Mouse (Mus musculus): ENCODE measurements around the gene Lmbr1l.
"Not testable (repeated sequence)": the region's sequence is repeated elsewhere in the genome, so short reads cannot be mapped to it uniquely, and the experiment has no call there.

Lmbr1l gene

GRCm38 (mm10) chr15:98917538-98918498, at the start of gene Lmbr1l:
Gene Lmbr1l, minus strand, starts transcription at chr15:98918231.
- DNase-seq (ENCODE audit: low spot score) = peak; percentile 100

- DNase-seq (ENCODE audit: low spot score) = peak; percentile 57
These were observed 41.5 kb upstream of the Lmbr1l start for GRCm38 (mm10) chr15:98959531-98959930.

DNA sequence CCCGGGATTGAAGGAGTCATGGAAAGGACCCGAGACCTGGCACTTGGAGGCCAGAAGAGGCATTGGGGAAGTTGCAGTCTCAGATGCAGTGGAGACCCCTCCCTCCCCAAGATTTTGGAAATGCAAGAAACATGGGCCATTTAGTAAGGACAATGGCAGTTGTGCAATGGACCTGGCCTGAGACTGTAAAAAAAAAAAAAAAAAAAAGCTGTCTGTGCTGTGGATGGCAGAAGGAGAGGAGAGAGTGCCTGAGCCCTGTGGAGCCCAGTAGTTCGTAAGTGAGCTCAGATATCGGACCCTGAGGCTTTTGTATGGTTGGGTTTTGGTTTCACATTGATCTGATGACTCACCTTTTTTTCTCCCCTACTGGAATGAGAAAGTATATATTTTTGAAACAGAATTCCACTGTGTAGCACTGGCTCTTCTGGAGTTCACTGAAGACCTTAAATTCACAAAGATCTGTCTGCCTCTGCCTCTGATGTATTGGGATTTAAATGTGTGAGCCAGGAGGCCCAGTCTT, 40.9 kb upstream of the Lmbr1l start:
- DNase-seq (ENCODE audit: low spot score) = peak; percentile 62

DNA sequence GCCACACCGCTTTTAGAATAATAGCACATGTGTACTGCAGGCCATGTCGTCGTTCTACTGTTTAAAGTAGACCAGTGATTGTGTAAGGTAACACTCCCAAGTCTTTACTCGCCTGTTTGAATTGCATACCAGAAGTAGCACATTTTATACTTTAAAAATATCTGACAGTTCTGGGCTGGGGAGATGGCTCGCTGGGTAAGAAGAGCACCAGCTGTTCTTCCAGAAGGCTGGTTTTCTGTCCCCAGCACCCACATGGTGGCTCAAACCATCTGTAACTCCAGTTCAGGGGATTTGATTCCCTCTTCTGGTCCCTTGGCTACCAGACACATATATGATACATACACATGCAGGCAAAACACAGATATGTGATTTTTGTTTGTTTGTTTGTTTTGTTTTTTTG, 39.4 kb upstream of the Lmbr1l start:
- no peak for DNase-seq (ENCODE audit: low spot score)

GRCm38 (mm10) chr15:98956000-98956399, 38.0 kb upstream of the Lmbr1l start:
- DNase-seq (ENCODE audit: low spot score) = no peak

DNA sequence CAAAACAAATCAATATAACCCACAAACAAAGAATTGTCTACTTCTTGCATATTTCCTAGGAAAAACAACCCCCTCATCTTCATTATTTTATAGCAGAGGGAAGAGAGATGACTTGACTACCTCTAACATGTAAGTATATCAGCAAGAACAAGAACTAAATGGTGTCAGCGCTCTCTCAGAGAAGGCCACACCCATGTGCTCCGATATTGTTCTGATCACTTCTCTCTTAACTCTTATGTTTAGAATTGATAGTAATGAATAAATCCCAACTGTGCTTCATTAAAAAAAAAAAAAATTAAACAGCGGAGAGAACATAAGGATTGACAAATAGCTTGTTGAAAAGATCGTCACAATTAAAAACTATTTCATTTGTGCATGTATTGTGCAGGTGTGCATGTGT, 37.3 kb upstream of the Lmbr1l start:
- no peak for DNase-seq (ENCODE audit: low spot score)

GRCm38 (mm10) chr15:98954425-98955253, 36.6 kb upstream of the Lmbr1l start:
- peak; percentile 53 for DNase-seq (ENCODE audit: low spot score)

GRCm38 (mm10) chr15:98953401-98954356, 35.6 kb upstream of the Lmbr1l start, which contains the start of the genes Gm49450 and Tuba1a:
Gene Gm49450, minus strand, starts transcription at chr15:98953551.
Gene Tuba1a, minus strand, starts transcription at chr15:98953703.
- DNase-seq (ENCODE audit: low spot score) = peak; percentile 78

DNA sequence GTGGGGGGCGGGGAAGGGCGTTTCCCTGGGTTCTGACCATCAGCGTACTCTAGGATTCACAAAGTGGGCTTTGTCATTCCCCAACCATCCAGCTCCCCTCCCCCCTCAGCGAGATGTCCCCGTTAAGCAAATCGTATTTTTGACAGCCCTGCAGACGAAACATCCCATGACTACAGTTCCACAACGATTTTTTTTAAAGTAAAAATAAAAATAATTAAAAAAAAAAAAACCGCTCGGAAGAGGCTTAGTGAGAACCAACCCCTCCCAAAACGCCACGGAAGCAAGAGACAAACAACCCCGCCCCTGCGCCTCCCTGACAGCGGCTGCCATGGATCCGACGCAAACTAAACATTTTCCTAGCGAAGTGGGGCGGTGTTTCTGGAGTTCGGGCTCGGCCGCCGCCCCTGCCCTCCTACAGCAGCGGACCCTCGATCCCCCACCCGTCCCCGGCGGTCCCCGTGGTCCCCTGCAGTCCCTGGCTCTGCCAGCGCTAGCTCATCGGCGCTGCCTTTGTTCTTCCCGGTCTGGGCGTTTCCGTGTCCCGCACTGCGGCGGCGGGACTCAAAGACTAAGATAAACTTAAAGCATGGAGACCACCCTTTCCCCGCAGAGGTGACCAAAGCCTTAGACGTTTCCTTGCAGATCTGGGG, 34.8 kb upstream of the Lmbr1l start:
- peak; percentile 74 for DNase-seq (ENCODE audit: low spot score)

DNA sequence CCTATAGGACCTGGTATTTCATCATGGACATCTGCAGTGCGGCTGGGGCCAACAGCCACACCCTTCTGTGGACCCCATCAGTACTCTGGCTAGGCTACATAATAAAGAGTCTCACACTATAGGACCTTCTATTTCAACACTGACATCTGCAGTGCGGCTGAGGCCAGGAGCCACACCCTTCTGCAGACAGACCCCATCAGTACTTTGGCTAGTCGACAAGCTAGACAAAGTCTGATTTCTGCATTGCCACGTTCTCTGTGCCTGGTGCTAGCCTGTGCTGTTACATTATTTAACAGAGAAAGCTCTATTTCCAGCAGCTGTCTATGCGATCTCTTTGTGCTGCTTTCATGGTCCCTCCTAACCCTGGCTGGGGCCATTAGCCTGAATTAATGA, 34.0 kb upstream of the Lmbr1l start:
- DNase-seq (ENCODE audit: low spot score) = no peak

DNA sequence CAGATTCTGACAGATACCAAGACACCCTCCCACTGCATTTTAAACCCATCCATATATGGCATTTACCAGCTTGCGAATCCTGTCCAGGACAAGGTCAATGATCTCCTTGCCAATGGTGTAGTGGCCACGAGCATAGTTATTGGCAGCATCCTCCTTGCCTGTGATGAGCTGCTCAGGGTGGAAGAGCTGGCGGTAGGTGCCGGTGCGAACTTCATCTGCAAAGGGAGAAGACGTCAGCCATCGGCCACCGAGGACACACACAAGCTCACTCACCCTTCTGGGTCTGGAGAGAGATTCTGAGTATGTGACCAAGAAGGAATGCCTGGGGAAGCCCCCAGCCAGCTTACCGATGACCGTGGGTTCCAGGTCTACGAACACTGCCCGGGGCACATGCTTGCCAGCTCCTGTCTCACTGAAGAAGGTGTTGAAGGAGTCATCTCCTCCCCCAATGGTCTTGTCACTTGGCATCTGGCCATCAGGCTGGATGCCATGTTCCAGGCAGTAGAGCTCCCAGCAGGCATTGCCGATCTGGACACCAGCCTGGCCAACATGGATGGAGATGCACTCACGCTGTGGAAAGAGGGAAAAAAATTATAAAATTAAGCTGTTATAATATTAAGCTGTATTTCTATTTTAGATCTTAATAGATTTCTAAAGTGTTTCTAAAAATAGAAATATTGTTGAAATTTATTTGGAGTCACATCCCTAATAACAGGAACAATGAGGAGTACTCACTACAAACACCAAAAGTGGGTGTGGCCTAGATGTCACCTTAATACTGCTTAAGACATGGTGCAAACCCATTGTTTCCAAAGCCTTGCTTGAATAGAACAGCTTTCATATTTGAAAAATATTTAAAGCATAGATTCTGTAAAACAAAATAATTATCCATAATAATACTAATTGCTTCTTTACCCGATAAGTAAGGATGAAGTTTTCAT, 33.4 kb upstream of the Lmbr1l start:
- not testable (repeated sequence) for DNase-seq (ENCODE audit: low spot score)

DNA sequence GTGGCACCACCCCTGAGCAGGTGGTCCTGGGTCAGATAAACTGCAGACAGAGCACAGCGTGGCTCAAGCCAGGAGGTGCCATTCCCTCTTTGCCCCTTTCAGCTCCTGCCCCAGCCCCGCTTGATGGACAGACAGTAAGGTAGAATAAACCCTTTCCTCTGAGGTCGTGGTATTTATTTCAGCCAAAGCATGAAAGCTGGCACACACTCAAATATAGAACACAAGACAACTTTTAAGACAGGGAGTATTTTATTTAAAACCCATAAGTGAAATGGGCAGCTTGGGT, 31.5 kb upstream of the Lmbr1l start:
- DNase-seq (ENCODE audit: low spot score) = no peak

DNA sequence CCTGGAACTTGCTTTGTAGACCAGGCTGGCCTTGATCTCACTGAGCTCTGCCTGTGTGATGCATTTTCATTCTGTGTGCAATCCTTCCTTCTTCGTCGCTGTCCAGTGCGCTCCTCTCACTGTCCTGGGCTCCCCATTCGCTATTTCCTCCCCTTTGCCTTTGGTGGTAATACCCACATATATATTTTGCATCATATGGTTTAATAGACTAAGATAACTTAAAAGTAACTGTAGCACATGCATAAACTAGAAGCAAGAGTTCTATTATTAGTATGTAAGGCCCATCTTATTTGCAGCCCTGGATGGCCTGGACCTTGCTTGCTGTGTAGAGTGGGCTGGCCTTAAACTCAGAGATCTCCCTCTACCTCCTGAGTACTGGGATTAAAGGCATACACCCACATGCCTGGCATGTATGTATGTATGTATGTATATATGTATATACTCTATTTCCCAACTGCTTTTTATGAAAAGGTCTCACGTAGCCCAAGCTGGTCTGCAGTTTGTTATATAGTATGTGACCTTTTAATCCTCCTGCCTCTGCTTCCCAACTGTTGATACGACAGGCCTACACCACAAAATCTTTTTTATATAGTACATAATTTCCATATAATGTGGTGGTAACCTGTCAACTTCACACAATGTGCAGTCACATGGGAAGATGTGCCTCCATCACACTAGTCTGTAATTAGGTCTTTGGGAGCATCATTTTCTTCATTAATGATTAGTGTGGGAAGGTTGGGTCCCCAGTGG, 31.0 kb upstream of the Lmbr1l start:
- DNase-seq (ENCODE audit: low spot score) = no peak

DNA sequence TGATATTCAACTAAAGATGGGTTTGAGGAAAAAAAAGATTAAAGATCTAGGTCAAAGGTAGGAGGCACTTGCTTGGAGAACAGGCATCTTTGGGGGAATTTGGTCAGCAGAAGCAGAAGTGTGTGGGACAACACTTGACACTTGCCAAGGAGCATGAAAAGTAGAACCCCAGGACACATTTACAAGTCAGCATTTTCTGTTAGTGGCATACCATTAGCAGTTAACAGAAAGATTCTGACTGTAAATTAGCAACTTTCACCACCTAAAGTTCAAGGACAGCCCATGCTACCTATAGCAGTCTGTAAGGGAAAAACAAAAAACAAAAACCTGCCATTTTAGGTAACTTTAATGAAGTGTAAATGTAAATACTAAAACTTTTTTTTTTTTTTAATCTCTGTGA, 30.4 kb upstream of the Lmbr1l start:
- no peak for DNase-seq (ENCODE audit: low spot score)

- no peak for DNase-seq (ENCODE audit: low spot score)
These were observed 29.9 kb upstream of the Lmbr1l start for GRCm38 (mm10) chr15:98947884-98948283.

DNA sequence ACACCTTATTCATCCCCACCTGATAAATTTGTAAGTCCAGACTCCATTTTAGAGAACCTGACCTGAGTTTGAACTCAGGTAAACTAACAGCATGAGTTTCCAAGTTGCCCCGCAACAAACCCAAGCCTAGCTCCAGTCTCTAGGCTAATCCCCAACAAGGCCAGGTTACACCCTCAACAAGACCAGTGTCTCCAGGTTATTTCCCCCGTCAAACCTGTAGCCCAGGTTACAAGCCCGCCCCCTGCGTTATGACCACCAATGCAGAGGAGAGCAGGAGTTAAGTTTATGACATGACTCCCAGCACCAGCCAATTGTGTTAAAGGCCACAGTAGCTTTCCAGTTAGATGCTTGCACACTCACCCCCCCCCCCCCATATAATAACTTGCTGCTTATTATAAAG, 25.1 kb upstream of the Lmbr1l start:
- no peak for DNase-seq (ENCODE audit: low spot score)

GRCm38 (mm10) chr15:98942081-98942480, 24.1 kb upstream of the Lmbr1l start:
- DNase-seq (ENCODE audit: low spot score) = peak; percentile 67

- DNase-seq (ENCODE audit: low spot score) = no peak
These were observed 23.5 kb upstream of the Lmbr1l start for GRCm38 (mm10) chr15:98941539-98941938.

DNA sequence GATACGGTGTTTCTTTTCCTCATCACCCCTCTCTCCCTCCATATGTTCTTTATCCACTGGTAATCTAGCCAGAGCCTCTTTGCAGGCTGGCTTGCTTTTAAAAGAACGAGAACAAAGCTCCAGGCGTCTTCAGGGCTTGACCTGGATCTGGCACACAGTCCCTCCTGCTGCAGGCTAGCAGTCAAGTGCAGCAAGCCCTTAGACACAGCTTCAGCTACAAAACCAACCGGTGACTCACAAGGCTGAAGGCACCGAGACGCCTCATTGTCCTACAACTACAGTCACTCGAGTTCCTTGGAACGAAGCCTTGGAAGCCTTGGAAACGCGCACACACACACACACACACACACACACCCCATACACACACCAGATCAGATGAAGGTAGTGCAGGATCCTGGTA, 22.8 kb upstream of the Lmbr1l start:
- no peak for DNase-seq (ENCODE audit: low spot score)

Measured in adipocyte (in vitro differentiated cells).